Mouse (Mus musculus) stomach, embryonic 15.5 days (tissue): Measurements from ENCODE around the gene Gabrb1. TPM values are rescaled to one million over a fixed set of nuclear protein-coding genes. Genes with fewer than 3 reads are reported as not detected.

Source experiments
- polyA plus RNA-seq: library from polyadenylated mRNA; unstranded; fragments of >200 nt; fragmentation: Nextera tagmentation; extraction: Ambion mirVana; gene quantifications from 2 replicates; pipeline ENCODE4 v1.2.1, GENCODE M21; 2015

The Gabrb1 gene
- polyA plus RNA-seq, 1 experiment from 2014 or later: 0.63 TPM

Other genes with a start within 250 kb of the Gabrb1 start
- 0.27 TPM in 1 of 2 replicates, not detected in the other for gene Cox7b2, start 109.9 kb upstream of the Gabrb1 start, polyA plus RNA-seq
- 8.4 and 11.2 TPM in 2 replicates for gene Gabra4, start 195 bp downstream of the Gabrb1 start, polyA plus RNA-seq